Mouse (Mus musculus): ENCODE measurements around the gene Fam186b.

DNA sequence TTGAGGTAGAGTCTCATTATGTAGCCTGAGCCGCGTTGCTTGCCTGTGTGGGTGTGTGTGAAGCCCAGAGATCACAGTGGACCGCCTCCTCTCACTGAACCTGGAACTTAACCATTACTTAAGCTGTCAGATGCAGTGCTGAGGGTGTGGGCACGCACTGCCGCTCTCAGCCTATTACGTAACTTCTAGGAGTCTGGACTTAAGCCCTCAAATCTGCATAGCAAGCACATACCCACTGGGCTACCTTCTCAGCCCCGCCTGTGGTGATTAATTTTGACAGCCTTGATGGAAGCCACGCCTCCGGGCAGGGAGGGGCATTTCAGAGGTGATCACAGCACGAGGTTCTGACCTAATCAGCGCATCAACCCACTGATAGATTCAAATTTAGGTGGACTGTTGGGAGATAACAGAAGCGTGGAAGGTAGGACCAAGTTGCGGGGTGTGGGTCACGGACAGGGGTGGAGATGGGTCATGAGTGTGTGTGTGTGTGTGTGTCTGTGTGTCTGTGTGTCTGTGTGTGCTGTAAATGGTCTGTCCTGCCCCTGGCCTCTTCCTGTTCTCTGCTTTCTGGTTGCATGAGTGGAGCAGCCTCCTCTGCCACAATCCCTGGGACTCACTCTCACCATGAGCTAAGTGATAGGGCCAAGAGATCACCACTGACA lies 11.0 kb downstream of the Fam186b start:
- no peak for TF ChIP-seq CTCF (IDR thresholded peaks at IDR 0.05; ENCODE audit: low read depth, low read length)
- no peak for TF ChIP-seq POLR2A (IDR thresholded peaks at IDR 0.05; ENCODE audit: extremely low read depth, insufficient read depth, low read length)
